ENCODE assay signal across 9 mouse cellular contexts in the genomic region with DNA sequence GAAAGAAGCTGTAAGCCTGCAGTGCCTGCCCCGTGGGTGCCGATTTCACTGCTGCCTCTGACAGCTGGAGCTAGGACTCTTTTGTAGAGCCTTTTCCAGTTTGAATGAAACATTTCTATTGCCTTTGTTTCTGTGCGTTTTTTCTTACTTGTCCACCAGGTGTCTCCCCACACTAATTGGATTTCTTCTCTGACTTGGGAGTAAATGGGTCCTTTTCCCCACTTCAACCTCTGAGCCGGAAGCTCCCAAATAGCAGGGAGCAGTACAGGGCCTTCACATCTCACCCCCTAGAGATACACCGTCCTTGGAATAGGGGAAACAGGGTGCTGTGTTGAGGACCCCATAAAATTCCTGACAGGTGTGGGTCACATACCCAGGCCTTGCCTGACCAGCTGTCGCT. TPM values are rescaled to one million over a fixed set of nuclear protein-coding genes. Genes with fewer than 3 reads are reported as not detected.
DNase-seq lines count a peak whose midpoint lies in the region; ATAC-seq lines count a peak whose summit lies in the region.
"Had no signal": no experiment of that assay in that cellular context is flagged by ENCODE, and none has a peak within 500 bp of the region (broad histone marks: within the 10 kb centered on the region; RNA-seq: fewer than 3 reads in every experiment).

No protein-coding gene starts in this region.

- H3K36me3 ChIP-seq in lung, embryonic 16.5 days (ENCODE audit: control insufficient read depth, insufficient read depth, low read length): peaks cover 19% of the 10 kb centered on the region

- no peak overlapping the region for H3K9ac ChIP-seq in lung, embryonic 16.5 days (ENCODE audit: low read length)

- no peak overlapping the region for H3K4me3 ChIP-seq in lung, embryonic 16.5 days (ENCODE audit: low read length)
- H3K4me3 ChIP-seq: megakaryocyte, embryonic 14.5 days had no signal

- DNase-seq in embryo, embryonic 10 days (ENCODE audit: low spot score): peak; percentile 63
- DNase-seq in embryo, embryonic 9.5 days (ENCODE audit: extremely low spot score): no peak
- peak; percentile 53 for DNase-seq in MN1 (ENCODE audit: low spot score)
- DNase-seq in heart, postnatal 4 days: peak; percentile 38
- no peak for DNase-seq in spleen, adult 12 weeks (ENCODE audit: low spot score)
- no peak for DNase-seq in yolk sac, embryonic 10.5 days (ENCODE audit: low spot score)
- no peak for DNase-seq in T-cell, adult 2 months (ENCODE audit: low spot score)

- WGBS in lung, embryonic 16.5 days: 29% methylated on average over 6 of the region's 6 CpGs

- H3K4me2 ChIP-seq in lung, embryonic 16.5 days (ENCODE audit: low read depth, low read length): no peak overlapping the region

- peaks cover 31% of the 10 kb centered on the region for H3K4me1 ChIP-seq in lung, embryonic 16.5 days (replicated peaks; ENCODE audit: control insufficient read depth, insufficient read depth, low read length)

- H3K27ac ChIP-seq in lung, embryonic 16.5 days (ENCODE audit: low read length): peak overlapping the region; percentile 29; the same call in 1 of the 2 replicates

- no peak for ATAC-seq in lung, embryonic 16.5 days (ENCODE audit: low read depth)

- no peaks in the 10 kb centered on the region for H3K27me3 ChIP-seq in lung, embryonic 16.5 days (ENCODE audit: control insufficient read depth, insufficient read depth, low read depth, low read length)
- H3K27me3 ChIP-seq: megakaryocyte, embryonic 14.5 days had no signal

- H3K9me3 ChIP-seq in lung, embryonic 16.5 days (ENCODE audit: control insufficient read depth, low read length): no peaks in the 10 kb centered on the region
- H3K9me3 ChIP-seq: megakaryocyte, embryonic 14.5 days had no signal

RNA-seq across cellular contexts. Expression of a gene that starts 1.6 kb away (rescaled TPM):
- total RNA-seq in heart, postnatal 4 days (2021): 10 to 100 TPM; 52.6 to 68.0 TPM
- polyA plus RNA-seq in lung, embryonic 16.5 days (2015; fragmentation: Nextera tagmentation; extraction: Ambion mirVana): 50.1 and 51.6 TPM in 2 replicates

RNA-seq across cellular contexts. Expression of a gene that starts 6.4 kb away (rescaled TPM):
- total RNA-seq in heart, postnatal 4 days (2021): 10 to 100 TPM; 45.3 to 45.5 TPM
- 65.2 and 67.2 TPM in 2 replicates for polyA plus RNA-seq in lung, embryonic 16.5 days (2015; fragmentation: Nextera tagmentation; extraction: Ambion mirVana)

RNA-seq across cellular contexts. Expression of a gene that starts 7.2 kb away (rescaled TPM):
- total RNA-seq in heart, postnatal 4 days (2021): 10 to 100 TPM; 12.3 to 14.4 TPM
- 19.8 and 19.9 TPM in 2 replicates for polyA plus RNA-seq in lung, embryonic 16.5 days (2015; fragmentation: Nextera tagmentation; extraction: Ambion mirVana)

RNA-seq across cellular contexts. Expression of a gene that starts 23.7 kb away (rescaled TPM):
- total RNA-seq in heart, postnatal 4 days (2021): 1 to 10 TPM; 1.2 to 2.0 TPM
- polyA plus RNA-seq in lung, embryonic 16.5 days (2015; fragmentation: Nextera tagmentation; extraction: Ambion mirVana): 1.3 and 1.6 TPM in 2 replicates

RNA-seq across cellular contexts. Expression of a gene that starts 32.9 kb away (rescaled TPM):
- not detected for total RNA-seq in heart, postnatal 4 days (2021)
- polyA plus RNA-seq in lung, embryonic 16.5 days (2015; fragmentation: Nextera tagmentation; extraction: Ambion mirVana): 0.21 and 0.33 TPM in 2 replicates

Comparison
In these comparisons a context has a peak if more than half of its experiments do, and no peak if none do; other contexts are left out.
1. DNase-seq: peak in embryo, embryonic 10 days (single experiment), MN1 (single experiment) and heart, postnatal 4 days (single experiment); none in embryo, embryonic 9.5 days (single experiment), spleen, adult 12 weeks (single experiment), yolk sac, embryonic 10.5 days (single experiment) and T-cell, adult 2 months (single experiment).